ENCODE assay signal across 8 mouse cellular contexts in genomic region chr10:23671494-23671893, GRCm38 (mm10).
DNase-seq lines count a peak whose midpoint lies in the region; ATAC-seq and TF ChIP-seq lines count a peak whose summit lies in the region.
"Had no signal": no experiment of that assay in that cellular context is flagged by ENCODE, and none has a peak within 500 bp of the region (broad histone marks: within the 10 kb centered on the region; RNA-seq: fewer than 3 reads in every experiment).

No protein-coding gene starts in this region.

- no peaks in the 10 kb centered on the region for H3K27me3 ChIP-seq in intestine, postnatal 0 days (replicated peaks; ENCODE audit: control insufficient read depth, insufficient read depth, low read length)
- no peaks in the 10 kb centered on the region for H3K27me3 ChIP-seq in intestine, embryonic 16.5 days (replicated peaks; ENCODE audit: control insufficient read depth, insufficient read depth, low read length)
- peaks cover 0 to 5% of the 10 kb centered on the region in 2 experiments; a peak in 3 of 4 replicates for H3K27me3 ChIP-seq in MEL (ENCODE audit: control insufficient read depth in 1 of 2, insufficient read depth in 2 of 2, low read length in 2 of 2)
- H3K27me3 ChIP-seq: embryonic facial prominence, embryonic 13.5 days had no signal

- no peaks in the 10 kb centered on the region for H3K36me3 ChIP-seq in intestine, postnatal 0 days (ENCODE audit: control insufficient read depth, insufficient read depth)
- H3K36me3 ChIP-seq in intestine, embryonic 16.5 days (ENCODE audit: control insufficient read depth, insufficient read depth, low read length): no peaks in the 10 kb centered on the region
- no peaks in the 10 kb centered on the region for H3K36me3 ChIP-seq in MEL (ENCODE audit: control insufficient read depth in 1 of 2, insufficient read depth in 2 of 2, low read length in 2 of 2)
- H3K36me3 ChIP-seq: embryonic facial prominence, embryonic 13.5 days had no signal

- TF ChIP-seq POLR2A in MEL (IDR thresholded peaks at IDR 0.05; ENCODE audit: control insufficient read depth in 1 of 2, insufficient read depth in 1 of 2, low read depth in 1 of 2, low read length in 2 of 2, poor library complexity in 1 of 2): no peak

- WGBS in intestine, postnatal 0 days: 26% methylated on average over 8 of the region's 8 CpGs
- WGBS in intestine, embryonic 16.5 days: 30% methylated on average over 8 of the region's 8 CpGs

- H3K79me2 ChIP-seq in MEL (ENCODE audit: control insufficient read depth, insufficient read depth, low read length, poor library complexity): no peaks in the 10 kb centered on the region

- no peak for ATAC-seq in intestine, postnatal 0 days
- no peak for ATAC-seq in intestine, embryonic 16.5 days
- ATAC-seq in monocyte, adult 5-6 weeks (replicated peaks; ENCODE audit: insufficient number of reproducible peaks, low FRiP score, low TSS enrichment, poor library complexity, severe bottlenecking): no peak

- DNase-seq in A20 (ENCODE audit: low read depth, low spot score) (peak; percentile 72), MEL (ENCODE audit: low read depth, low spot score) (peak; percentile 32)
- peak; percentile 23 for DNase-seq in embryo, embryonic 9.5 days (ENCODE audit: extremely low spot score)
- DNase-seq in retina, embryonic 14.5 days (ENCODE audit: low spot score): peak; percentile 42

- TF ChIP-seq EP300 in MEL (IDR thresholded peaks at IDR 0.05; ENCODE audit: low read depth in 1 of 2, low read length in 2 of 2): no peak

- peak; percentile 39 for TF ChIP-seq RAD21 in MEL (IDR thresholded peaks at IDR 0.05; ENCODE audit: low read depth, low read length)

- H3K9me3 ChIP-seq in intestine, postnatal 0 days (ENCODE audit: control insufficient read depth): no peaks in the 10 kb centered on the region
- H3K9me3 ChIP-seq in intestine, embryonic 16.5 days (ENCODE audit: control insufficient read depth, low read length): no peaks in the 10 kb centered on the region
- H3K9me3 ChIP-seq in MEL (replicated peaks; ENCODE audit: insufficient read depth, low read length): no peaks in the 10 kb centered on the region
- H3K9me3 ChIP-seq: embryonic facial prominence, embryonic 13.5 days had no signal

- TF ChIP-seq CTCF in intestine, postnatal 0 days (IDR thresholded peaks at IDR 0.05; ENCODE audit: low read depth): peak; percentile 62
- peak; percentile 25 to 79 (median 57); a peak in 5 of 6 replicates for TF ChIP-seq CTCF in MEL (IDR thresholded peaks at IDR 0.05 in 2 of 3, conservative IDR thresholded peaks at IDR 0.05 in 1 of 3; ENCODE audit: control insufficient read depth in 1 of 3, insufficient read depth in 1 of 3, low read depth in 2 of 3, low read length in 3 of 3, poor library complexity in 1 of 3, severe bottlenecking in 1 of 3)

- no peak overlapping the region for H3K4me2 ChIP-seq in intestine, postnatal 0 days (replicated peaks; ENCODE audit: low read depth)
- no peak overlapping the region for H3K4me2 ChIP-seq in intestine, embryonic 16.5 days (ENCODE audit: low read depth, low read length)
- H3K4me2 ChIP-seq: embryonic facial prominence, embryonic 13.5 days had no signal

- no peaks in the 10 kb centered on the region for H3K4me1 ChIP-seq in intestine, postnatal 0 days (replicated peaks; ENCODE audit: control insufficient read depth, insufficient read depth, low read length)
- H3K4me1 ChIP-seq in intestine, embryonic 16.5 days (ENCODE audit: control insufficient read depth, insufficient read depth, low read length): no peaks in the 10 kb centered on the region
- no peaks in the 10 kb centered on the region for H3K4me1 ChIP-seq in MEL (ENCODE audit: control insufficient read depth in 1 of 2, insufficient read depth in 2 of 2, low read length in 2 of 2)

- no peak overlapping the region for H3K9ac ChIP-seq in intestine, postnatal 0 days (ENCODE audit: low read depth, low read length)
- H3K9ac ChIP-seq in intestine, embryonic 16.5 days (ENCODE audit: low read depth, low read length): no peak overlapping the region
- H3K9ac ChIP-seq in MEL (ENCODE audit: control insufficient read depth, low read depth, low read length, poor library complexity, severe bottlenecking): no peak overlapping the region
- H3K9ac ChIP-seq: embryonic facial prominence, embryonic 13.5 days had no signal

- no peak overlapping the region for H3K4me3 ChIP-seq in intestine, postnatal 0 days (ENCODE audit: low read depth, low read length)
- H3K4me3 ChIP-seq in intestine, embryonic 16.5 days (ENCODE audit: low read length): no peak overlapping the region
- H3K4me3 ChIP-seq in MEL (ENCODE audit: control insufficient read depth in 1 of 2, insufficient read depth in 1 of 2, low read depth in 2 of 2, low read length in 2 of 2): no peak overlapping the region
- H3K4me3 ChIP-seq: embryonic facial prominence, embryonic 13.5 days had no signal

- H3K27ac ChIP-seq in intestine, postnatal 0 days (ENCODE audit: low read depth, low read length): no peak overlapping the region
- no peak overlapping the region for H3K27ac ChIP-seq in intestine, embryonic 16.5 days (ENCODE audit: low read length)
- H3K27ac ChIP-seq in MEL (ENCODE audit: control insufficient read depth, low read depth, low read length): no peak overlapping the region
- H3K27ac ChIP-seq: embryonic facial prominence, embryonic 13.5 days had no signal

TF ChIP-seq in MEL, 35 proteins besides CTCF, POLR2A, EP300 and RAD21:
- TF ChIP-seq ZC3H11A (IDR thresholded peaks at IDR 0.05; ENCODE audit: low read depth, low read length): peak; percentile 24; the same call in 1 of the 2 replicates
- TF ChIP-seq ETS1 (IDR thresholded peaks at IDR 0.05; ENCODE audit: low read depth, low read length): no peak
- no peak for TF ChIP-seq NELFE (IDR thresholded peaks at IDR 0.05; ENCODE audit: low read depth, low read length)
- TF ChIP-seq KAT2A (conservative IDR thresholded peaks at IDR 0.05; ENCODE audit: low read depth, low read length): no peak
- no peak for TF ChIP-seq ZNF384 (IDR thresholded peaks at IDR 0.05; ENCODE audit: low read depth, low read length)
- peak; percentile 64 for TF ChIP-seq SMC3 (IDR thresholded peaks at IDR 0.05; ENCODE audit: low read depth, low read length)
TF ChIP-seq in MEL: peak in this region for 2.
